Mouse (Mus musculus): ENCODE measurements around the gene Uba7. TPM values are rescaled to one million over a fixed set of nuclear protein-coding genes. Genes with fewer than 3 reads are reported as not detected.

Uba7 gene
- total RNA-seq (2022), result 10 to 100 TPM in 2 of 4 experiments, 1 to 10 TPM in 2; 5.8 to 14.1 (median 11.1) TPM

DNA sequence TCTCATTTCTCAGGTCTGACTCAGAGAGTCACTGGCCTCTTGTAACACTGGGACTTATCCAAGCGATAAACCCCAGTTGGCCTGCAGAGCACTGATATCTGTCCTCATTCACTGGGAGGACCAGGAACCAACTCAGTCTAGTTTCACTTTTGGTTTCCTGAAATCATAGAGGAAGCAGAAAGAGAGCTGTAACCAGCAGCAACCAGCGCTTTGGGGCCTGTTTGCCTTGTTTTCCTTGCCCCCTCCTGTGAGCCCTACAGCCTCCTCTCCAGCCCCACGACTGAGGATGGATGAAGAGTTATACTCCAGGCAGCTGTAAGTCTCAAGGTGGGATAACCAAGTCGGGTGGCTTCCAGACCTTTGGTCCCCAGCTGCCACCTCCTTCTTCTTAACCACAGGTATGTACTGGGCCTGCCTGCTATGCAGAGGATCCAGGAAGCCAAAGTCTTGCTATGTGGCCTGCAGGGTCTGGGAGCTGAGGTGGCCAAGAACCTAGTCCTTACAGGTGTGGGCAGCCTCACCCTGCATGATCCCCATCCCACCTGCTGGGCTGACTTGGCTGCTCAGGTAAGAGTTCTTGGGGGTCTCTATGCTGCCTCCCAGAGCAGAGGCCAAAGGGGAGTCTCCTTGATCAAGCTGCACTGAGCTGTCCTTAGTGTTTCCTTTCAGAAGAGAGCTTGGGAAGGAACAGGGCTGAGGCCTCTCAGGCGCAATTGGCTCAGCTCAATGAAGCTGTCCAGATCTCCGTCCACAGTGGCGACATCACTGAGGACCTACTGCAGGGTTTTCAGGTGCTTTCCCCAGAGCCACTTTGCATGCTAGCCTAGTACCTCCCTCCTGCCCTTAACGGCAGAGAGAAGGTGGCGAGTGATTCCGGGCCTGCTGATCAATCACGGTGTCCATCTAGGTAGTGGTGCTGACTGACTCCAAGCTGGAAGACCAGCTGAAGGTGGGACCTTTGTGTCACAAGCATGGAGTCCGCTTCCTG is at the start of gene Uba7:
TSS of gene Uba7 (plus strand) at position 107 of the 988 bp plus-strand sequence.
- no peak for DNase-seq (ENCODE audit: low spot score in 2 of 2)

DNA sequence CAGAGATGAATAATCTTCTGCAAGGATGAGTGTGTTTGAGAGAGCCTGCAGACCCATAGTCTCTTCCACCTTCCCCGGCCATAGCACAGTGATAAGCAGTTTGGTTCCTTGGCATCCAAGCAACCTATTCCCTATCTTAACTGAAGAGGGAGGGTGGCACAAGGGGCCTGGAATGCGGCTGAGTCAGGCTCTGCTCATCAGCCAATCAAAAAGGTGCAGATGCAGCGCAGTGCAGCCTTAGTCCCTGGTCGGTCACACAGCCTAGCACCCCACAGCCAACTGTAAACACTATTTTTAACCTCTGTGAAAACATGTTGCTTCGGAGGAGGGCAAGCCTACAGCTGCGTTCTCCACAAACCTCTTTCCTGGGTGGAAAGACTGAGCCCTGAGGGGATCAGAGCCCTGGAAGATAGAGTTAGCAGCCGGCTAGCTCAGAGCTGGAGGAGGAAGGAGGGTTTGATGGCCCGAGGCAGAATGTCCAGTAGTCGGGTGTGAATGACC is 48.3 kb upstream of the Uba7 start:
- no peak for DNase-seq (ENCODE audit: low spot score in 2 of 2)

DNA sequence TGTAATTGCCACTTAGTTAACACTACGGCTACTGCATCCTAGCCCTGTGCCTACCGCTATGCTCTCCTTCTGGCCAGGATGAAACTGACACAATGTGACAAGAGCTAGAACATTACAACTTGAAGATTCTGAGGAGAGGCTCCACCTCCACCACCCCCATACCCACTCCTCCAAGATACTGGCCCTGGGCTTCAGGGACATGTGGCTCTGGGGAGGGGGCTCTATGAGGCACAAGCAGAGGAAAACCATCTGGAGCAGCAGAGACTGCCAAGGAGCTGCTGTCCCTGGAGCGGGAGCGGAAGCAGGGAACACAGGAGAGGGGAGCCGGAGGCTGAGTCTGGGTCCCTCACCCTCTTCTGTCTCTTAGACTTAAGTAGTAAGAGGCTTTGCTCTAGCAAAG is 47.6 kb upstream of the Uba7 start:
- DNase-seq (ENCODE audit: low spot score in 2 of 2), result no peak

DNA sequence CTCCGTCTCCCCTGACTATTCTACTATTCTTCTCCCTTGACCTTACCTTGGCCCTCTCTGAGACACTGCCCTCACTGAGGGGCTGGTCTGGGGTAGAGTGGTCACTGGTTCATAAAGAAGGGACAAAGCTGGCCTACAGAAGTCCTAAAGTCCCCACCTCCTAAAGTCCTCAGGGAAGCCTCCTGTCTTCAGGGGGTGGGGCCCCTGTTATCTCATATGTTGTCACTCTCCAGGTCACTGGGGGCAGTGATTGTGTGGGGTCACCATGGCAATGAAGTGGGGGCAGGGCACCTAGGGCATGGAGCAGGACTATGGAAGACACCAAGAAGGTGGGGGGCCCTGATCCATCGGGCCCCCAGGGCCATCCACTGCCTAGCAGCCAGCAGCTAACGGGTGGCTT is 47.1 kb upstream of the Uba7 start, which contains the start of gene Actl11:
TSS of gene Actl11 (plus strand) at position 301 of the 400 bp plus-strand sequence.
- DNase-seq (ENCODE audit: low spot score in 2 of 2), result no peak

DNA sequence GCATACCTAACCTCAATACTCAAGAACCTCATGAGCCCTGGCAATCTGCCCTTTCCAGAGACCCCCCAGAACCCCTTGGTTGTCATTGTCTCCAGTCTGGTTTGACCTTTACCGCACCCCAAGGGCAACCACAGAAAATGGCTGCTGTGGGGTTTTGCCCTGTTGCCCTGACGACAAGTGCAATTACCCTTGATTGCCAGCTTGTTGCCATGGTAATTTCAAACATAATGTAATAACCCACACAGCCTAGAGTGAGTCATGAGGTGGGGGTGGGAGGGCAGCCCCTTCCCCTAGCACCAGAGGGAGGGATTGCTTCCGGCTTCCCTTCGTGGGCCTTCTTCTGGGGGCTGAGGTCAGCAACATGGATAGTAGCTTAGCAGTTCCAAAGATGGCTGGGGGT is 43.1 kb upstream of the Uba7 start:
- no peak for DNase-seq (ENCODE audit: low spot score in 2 of 2)

DNA sequence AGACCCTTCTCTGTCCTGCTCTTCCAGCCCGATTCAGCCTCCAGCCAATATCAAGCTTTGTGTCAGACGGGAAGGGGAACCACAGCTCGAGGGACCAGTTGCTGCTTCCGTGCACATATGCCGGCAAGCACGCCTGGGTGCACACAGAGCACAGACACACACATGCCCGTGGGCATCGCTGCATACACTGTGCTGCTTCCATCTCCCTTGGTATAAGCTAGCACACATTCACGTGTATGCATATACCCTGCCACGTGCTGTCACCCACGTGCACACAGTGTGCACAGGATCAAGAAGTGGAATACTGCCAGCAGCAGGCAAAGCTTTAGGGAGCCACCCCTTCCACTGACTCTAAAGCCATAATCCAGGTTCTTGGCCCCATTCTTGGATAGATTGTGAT is 41.2 kb upstream of the Uba7 start:
- no peak for DNase-seq (ENCODE audit: low spot score in 2 of 2)

DNA sequence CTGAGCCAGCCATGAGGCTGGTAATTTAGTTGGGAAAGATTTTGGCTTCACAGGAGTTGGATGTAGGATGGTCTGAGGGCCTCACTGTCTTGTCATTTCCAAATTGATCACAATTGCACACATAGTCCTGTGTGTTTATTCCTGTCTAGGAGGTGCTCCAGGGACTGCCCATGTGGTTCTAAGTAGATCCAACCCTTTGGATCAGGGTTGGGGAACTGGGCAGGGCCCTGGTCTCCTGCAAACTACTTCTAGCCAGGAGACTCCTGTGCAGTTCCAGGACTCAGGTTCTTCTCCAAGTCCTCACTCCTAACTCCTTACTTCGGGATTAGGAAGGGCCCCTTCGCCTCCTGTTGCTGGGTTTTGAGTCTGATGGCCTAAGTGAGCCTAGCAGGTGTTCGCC is 39.9 kb upstream of the Uba7 start, which contains the start of gene Camkv:
TSS of gene Camkv (plus strand) at position 301 of the 400 bp plus-strand sequence.
- DNase-seq (ENCODE audit: low spot score in 2 of 2), result no peak

DNA sequence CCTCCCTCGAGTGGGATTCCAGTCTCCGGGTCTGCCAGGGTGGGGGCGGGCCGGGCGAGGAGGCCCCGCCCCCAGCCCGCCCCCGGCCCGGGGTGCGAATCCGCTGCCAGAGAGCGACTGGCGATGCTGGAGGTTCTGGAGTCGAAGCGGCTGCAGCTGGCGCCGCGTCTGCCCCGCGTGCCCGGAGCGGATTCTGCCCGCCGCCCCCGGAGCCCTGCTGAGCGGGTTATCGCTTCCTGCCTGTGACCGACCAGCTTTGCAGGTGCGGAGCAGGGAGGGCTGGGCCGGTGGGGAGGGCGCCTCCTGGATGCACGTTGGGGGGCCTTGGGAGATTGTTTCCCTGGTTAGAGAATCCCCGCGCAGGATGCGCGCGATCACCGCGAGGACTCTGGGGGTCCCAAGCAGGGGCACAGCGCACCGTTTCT is 39.5 kb upstream of the Uba7 start:
- peak in 1 of 2 experiments; percentile 54 for DNase-seq (ENCODE audit: low spot score in 2 of 2)

DNA sequence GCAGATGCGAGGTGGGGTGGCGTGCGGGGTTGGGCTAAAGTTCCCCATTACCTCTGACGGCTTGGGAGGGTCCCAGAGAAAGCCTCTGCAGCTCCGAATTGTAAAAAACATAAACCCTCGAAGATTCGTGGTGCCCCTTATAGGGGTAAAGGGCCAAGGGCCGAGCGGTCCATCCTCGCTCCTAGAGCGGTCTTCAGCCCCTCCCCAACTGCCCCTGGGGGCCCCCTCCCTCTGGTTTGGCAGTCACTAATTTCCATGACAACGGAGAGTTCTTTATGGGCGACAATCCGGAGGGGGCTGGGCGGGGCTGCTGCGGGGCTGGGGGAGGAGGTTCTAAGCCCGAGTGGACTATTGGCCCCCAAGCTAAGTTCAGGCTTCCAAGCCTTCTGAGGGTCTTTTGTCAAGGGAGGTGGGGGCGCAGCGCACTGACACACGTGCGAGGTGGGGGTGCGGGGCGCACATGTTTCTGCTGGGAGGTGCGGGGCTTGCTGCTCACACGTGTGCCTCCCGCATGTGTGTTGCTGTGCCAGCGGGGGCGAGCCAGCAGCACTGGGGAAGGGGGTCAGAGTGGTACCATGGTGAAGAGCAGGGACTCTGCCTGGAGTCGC is 39.0 kb upstream of the Uba7 start:
- no peak for DNase-seq (ENCODE audit: low spot score in 2 of 2)

DNA sequence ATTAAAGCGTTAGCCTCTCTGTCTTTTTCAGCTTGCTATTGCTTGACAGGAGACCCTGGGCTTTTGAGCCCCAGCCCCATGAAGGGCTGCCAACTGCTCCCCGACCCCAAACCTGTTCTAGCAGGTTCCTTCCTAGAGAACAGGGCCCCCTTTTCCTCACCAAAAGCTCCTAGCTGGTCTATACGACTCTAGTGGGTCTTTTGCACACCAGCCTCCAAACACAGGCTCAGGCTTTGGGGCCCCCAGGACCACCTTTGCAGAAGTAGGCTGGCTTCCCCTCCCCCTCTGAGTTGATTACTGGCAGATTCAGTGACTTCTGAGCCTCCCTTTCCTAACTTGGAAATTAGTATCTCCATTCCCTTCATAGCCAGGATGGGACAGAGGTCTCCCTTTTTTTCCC is 38.5 kb upstream of the Uba7 start:
- no peak for DNase-seq (ENCODE audit: low spot score in 2 of 2)

DNA sequence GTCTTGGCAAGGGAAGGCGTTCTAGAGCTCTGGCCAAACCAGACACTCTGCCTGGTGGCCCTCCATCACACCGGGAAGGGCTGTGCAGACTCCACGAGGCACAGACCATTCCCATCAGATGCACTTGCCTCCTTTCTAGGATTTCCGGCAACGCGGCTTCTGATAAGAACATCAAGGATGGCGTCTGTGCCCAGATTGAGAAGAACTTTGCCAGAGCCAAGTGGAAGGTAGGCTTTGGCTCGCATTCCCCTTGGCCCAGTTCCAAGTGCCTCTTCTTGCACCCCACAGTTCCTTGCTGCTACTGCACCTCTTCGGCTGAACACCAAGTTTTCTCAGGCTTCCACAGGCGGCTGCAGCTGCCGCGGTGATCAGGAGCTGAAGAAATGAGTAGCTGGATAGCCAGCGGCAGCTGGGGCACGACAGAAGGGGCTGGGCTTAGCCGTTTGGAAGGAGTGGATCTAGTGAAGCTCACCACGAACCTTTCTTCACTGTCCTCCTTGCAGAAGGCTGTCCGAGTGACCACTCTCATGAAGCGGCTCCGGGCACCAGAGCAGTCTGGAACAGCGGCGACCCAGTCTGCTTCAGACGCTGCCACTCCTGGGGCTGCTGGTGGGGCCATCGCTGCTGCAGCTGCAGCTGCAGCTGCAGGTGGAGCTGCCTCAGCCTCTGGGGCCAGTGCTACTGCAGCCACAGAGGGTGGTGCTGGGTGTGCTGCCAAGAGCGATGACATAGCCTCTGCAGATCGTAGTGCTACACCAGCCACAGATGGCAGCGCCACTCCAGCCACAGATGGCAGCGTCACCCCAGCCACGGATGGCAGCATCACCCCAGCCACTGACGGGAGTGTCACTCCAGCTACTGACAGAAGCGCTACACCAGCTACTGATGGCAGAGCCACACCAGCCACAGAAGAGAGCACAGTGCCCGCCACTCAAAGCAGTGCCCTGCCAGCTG is 27.8 kb upstream of the Uba7 start:
- DNase-seq (ENCODE audit: low spot score in 2 of 2), result no peak

DNA sequence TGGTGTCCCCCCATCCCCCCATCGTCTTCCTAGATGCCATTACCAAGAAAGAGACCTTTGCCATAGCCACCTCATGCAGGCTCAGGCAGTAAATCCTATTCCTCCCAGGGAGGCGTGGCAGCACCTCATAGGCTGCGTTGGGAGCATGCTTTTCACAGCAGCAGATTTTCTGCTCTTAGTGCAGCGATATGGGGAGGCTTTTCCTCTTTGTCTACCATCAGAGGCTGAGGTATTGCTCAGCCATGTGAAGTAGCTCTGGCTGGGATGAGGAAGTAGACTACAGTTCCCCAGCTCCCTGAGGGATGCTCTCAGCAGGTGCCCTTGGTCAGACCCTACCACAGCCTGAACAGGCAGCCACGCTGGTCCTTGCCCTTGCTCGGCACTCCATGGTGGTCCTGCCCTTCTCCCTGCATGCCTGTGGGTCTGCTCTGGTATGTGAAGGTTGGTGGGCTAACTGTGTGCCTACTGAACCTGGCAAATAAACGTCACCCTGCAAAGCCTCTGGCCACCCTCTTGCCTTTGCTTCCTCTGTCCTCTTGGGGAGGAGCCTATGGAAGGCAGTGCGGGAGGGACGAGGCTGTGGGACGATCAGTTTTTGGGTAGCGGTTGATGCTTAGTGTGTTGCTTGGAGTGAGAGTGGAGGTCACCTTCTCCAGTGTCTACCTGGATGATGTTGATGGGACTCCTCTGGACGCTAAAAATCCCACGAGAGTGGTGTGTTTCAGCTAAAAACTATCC is 26.0 kb upstream of the Uba7 start:
- DNase-seq (ENCODE audit: low spot score in 2 of 2), result no peak

DNA sequence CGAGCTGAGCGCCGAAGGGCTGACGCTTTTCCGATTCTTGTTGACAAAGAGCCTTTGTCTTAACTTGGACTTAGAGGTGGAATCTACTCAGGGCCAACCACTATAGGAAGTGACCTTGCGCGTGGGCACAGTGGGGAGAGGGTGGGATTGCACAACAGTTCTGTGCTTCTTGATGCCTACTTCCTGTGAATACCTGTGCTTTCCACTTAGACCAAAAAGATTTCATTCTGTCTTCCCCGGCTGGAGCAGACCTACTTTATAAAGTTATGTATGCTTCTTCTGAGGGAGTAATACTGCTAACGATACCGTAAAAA is 25.4 kb upstream of the Uba7 start, which contains the start of gene Traip:
TSS of gene Traip (plus strand) at position 215 of the 314 bp plus-strand sequence.
- no peak for DNase-seq (ENCODE audit: low spot score in 2 of 2)

DNA sequence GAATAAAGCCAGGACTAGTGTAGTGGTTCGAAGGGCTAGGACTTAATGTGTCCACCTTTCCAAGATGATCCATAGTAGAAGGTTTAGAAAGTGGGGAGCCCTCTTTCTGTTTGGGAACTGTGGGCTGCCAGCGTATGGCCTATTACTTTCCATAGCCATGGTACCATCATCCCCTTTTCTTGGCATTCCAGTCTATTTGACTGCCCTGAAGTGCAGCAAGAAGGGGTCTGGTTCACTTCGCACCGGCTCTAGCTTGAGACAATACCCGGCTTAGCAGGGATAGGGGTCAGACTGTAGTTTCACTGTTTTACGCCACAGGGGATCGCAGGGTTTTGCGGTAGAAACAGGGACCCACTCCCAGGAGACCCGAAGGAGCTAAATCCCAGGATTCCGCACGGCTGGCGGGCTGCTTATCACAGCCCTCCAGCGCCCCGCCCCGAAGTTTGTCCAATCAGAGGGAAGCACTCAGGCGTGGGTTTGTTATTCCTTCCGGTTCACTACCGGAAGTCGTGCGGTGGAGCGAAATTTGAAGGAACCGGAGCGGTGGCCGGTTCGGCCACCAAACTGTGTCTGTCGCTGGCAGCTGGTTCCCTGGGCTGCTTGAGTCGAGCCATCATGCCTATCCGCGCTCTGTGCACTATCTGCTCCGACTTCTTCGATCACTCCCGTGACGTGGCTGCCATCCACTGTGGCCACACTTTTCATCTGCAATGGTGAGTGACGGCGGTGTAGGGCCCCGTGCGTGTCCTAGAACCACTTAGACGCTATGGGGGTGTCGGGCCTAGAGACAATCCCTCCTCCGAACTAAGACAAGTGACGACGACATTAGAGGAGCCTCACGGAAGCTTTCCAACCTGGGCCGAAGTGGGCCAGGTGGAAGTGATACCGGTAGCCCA is 24.6 kb upstream of the Uba7 start:
- DNase-seq (ENCODE audit: low spot score in 2 of 2), result peak; percentile 87 to 90

DNA sequence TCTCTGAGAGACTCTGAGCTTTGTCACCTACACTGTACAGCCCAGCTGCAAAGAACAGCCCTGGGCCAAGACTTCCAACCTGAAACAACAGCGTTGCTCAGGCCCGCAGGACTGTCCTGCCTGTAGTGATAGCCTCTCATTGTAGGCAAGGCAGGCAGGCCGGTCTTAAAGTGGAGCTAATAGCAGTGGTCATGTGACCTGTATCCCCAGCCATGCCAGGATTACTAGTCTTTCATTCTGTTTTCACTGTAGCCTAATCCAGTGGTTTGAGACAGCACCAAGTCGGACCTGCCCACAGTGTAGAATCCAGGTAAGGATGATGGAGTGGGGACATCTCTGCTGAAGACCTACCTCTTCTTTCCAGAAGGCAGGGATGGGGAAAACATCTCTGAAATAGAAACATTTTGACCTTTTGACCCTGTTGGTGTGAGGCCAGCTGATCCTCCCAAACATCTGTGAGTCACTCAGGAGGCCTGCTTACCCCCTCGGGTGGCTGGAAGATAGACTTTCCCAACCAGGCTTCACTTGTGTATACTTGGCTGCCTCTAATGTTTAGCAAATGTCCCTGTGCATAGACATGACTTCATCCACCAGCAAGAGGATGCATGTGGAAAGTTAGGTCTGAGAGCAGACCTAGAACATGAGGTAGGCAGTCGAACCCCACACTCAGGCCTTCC is 19.6 kb upstream of the Uba7 start:
- no peak for DNase-seq (ENCODE audit: low spot score in 2 of 2)

DNA sequence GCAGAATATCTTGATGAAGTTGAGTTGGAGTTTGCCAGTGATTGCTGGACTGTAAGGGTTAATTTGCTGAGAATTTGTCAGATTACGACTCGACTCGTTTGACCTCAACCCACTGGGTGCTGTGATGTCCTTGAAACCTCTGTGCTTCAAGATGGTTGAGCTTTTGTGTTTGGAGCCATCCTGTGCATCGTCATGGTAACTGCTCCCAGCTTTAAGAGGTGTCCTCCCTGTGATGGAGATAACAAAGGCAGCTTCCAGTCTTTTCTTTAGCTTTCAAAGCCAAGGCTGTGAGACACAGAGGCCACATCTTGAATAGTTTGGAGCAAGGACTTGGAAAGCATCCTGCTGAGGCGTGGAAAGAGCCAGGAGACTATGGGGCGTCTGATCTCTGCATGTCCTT is 18.2 kb upstream of the Uba7 start:
- DNase-seq (ENCODE audit: low spot score in 2 of 2), result no peak

DNA sequence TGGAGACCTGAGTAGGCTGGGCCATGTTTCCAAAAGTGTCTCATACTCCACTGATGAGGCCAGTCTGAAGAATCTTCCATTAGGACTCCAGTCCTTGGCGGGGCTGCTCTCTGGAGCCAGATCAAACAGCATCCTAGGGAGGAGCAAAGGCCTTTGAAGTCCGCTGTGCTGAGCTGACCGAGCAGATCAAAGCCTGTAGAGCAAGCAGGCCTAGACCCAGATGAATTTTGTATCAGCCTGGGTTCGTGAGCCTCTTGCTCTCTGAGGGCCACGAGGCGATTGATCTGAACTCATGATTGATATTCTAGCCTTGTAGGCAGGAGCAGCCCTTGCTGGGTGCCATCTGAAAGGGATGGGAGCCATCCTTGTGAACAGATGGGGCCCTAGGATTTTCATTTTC is 15.4 kb upstream of the Uba7 start:
- no peak for DNase-seq (ENCODE audit: low spot score in 2 of 2)

DNA sequence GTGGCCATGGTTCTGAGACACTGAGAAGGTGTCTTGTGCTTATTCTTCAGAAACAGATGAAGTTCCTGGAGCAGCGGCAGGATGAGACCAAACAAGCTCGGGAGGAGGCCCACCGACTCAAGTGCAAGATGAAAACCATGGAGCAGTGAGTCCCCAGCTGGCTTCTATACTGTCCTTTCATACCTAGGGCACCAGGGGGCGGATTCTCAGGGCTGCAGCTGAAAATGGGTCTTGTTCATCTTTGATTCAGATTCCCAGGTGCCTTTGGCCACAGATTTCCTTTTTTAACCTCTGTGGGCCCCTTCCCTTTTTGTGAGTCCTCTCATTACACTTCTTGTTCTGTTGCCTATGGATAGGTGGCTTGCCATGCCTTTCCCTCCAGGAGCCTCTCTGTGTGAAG is 14.4 kb upstream of the Uba7 start:
- no peak for DNase-seq (ENCODE audit: low spot score in 2 of 2)

DNA sequence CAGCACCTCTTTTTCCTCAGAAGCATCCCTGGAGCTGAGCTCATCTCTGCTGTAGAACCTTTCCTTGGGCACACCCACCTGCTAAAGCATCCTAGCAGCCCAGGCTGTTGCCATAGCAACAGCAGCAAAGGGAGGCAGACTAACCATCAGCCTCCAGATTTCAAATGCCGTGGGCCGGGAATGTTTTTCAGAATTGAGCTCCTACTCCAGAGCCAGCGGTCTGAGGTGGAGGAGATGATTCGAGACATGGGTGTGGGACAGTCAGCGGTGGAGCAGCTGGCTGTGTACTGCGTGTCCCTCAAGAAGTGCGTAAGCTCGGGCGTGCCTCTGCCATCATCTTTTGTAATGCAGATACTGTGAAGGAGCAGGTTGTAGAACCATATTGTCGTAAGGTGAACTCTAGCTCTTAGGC is 13.9 kb upstream of the Uba7 start:
- DNase-seq (ENCODE audit: low spot score in 2 of 2), result peak; percentile 85 to 86

Data from layer of hippocampus, adult 8-10 months (tissue).